Mouse (Mus musculus) right cerebral cortex, postnatal 36 days (tissue): ENCODE results near the gene Upp2.

Source experiments
- DNase-seq, 2 experiments: peaks; one replicate each; pipeline ENCODE4 v3.0.0; 2022; ENCODE audit warnings: low spot score in 2 of 2, mixed read lengths in 1 of 2

Gene Upp2

DNA sequence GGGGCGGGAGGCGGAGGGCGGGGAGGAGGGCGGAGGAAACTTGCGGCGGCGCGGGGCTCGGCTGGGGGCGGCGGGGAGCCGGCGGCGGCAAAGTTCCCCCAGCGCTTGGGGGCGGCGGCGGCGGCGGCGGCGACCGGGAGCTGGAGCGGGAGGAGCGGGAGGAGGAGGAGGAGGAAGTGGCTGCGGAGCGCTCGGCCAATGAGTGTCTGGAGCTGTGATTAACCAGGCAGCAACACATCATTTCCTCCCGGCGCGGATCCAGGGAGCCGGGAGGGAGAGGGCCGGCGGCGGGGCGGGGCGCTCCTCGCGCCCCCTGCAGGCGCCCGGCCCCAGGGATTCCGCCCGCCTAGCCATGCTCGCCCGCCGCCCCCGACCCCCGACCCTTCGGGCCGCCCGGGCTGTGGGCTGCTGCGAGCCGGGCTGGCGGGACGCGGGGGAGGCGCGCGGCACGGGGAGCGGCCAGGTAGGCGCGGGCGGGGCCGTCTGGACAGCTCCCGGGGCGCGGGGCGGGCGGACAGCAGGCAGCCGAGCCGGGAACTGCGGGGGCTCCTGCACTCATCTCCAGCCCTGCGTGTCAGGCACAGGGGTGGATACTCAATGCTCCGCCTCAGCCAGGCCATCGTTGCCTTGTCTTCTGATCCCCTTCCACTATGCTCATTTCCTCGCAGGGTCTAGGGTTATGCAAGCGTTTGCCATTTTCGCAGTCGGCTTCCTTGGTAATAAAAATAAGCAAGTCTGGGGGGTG, at the start of gene Upp2, which contains the start of gene Acvr1:
TSS of gene Upp2 (plus strand) at position 233 of the 745 bp plus-strand sequence.
TSS of gene Acvr1 (minus strand) at position 92 of the 745 bp plus-strand sequence.
- peak; percentile 86 to 89 for DNase-seq

DNA sequence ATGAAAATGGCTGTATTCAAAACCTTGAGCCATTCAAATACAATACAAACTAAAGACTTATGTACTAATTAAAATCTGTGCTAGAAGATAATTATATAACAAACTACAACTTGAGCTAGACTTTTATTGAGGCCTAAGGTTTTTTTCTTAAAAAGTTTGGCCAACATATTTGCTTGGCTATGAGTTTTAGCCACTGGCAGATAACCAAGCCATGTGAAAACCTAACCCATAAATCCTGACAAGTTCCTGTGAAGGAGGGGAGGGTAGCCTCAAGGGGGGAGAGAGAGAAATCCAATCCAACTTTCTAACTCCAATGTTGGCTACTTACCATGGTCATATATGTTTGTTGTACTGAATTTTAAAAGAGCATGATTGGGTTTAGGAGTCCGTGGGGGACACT, 48.6 kb upstream of the Upp2 start:
- no peak for DNase-seq

DNA sequence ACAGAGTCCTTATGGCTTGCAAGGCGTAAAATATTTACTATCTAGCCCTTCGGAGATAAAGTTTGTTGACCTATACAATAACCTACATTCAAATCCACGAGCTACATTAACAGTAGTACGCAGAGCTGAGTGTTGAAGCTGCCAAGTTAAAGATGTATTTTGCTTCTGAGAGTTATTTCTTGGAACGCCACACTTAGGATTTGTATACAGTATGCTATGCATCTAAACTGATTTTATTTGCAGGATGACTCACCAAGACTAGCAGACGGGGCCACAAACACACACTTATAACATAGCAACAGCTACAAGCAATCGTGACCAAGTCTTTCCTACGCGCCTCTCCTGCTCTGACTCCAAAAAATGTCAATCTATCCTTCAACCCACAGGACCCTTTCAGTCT, 46.4 kb upstream of the Upp2 start:
- DNase-seq: no peak

DNA sequence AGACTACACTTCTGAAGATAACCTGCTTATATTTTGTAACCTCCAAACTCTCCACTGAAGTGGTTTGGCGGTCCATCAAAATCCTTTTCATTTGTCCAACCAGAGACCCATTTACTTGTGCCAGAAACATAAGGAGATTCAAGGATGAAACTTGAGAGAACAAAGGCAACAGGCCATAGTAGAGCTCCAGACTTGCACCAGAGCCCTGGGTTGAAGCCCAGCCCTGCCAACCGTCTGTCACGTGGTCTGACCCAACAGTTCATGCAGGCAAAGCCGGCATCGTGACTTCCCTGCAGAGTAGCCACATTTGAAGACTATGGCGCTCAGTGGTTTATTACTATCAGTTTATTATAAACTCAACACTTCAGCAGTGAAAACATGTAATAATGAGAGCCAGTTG, 45.5 kb upstream of the Upp2 start:
- no peak for DNase-seq

DNA sequence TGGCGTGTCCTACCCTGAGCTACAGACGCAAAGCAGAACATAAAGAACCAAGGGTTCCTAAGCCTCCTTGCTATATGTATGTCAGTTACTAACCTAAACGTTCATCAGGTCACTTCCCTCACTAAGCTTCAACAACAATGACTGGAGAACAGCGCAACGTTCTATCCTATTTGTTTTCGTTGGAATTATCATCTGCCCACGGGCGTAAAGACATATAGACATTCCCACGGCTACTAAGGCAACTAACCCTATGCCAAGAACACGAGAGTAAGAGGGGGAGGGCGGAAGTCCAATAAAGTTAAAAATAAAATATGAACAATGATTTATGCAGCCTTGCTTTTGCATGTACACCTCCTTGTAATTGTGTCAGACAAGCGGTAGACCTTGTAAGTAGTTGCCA, 44.0 kb upstream of the Upp2 start:
- DNase-seq: no peak

DNA sequence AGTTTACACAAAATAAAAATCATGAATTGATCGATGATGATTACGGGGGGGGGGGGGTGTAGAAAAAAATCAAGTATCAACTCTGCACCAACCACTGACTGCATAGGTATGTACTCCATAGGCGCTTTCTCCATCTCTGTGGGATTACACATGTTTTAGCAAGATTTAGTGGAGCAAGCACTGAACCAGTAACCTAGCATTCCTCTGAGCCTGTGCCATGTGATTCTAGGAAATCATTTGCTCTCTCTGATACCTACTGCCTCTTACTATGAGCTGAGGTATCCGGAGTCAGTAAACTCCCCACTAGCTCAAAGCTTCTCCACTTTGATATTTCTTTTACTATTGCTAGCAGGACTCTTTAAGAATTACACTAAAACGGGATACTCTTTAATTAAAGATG, 43.2 kb upstream of the Upp2 start:
- DNase-seq: no peak

DNA sequence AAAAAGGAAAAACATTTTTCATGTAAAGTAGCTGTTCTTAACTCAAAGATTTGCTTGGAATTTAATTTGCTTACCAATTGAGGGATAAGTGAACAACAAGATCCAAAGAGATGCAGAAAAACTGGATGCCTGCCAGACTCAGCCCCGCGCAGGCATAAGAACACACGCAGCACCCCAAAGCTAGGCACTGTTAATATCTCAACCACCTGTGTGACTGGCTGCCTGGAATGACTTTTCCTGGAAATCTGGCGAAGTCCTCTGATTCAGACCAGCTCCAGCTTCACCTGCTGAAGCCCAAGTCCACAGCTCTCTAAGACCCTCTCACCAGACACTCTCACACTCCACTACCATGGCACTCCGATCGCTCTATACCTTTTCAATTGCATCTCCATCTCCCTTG, 42.7 kb upstream of the Upp2 start:
- peak in 1 of 2 experiments; percentile 18 for DNase-seq

DNA sequence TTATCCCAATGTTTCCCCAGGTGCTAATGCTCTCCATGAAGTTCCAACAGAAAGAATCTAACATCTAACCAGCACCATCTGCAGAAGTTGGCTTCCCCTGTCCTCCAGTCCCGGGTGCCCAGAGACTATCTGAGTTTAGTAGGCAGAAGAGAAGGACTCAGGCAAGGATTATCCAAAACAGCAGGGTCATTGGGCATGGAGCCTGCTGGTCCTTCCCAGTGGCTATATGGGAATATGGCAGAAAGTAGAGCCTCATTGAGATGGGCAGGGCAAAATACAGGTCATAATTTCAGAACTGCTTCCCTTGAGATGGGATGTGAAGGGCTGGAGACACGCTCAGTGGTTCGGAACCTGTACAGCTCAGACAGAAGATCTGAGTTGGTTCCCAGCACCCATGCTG, 39.3 kb upstream of the Upp2 start:
- no peak for DNase-seq

DNA sequence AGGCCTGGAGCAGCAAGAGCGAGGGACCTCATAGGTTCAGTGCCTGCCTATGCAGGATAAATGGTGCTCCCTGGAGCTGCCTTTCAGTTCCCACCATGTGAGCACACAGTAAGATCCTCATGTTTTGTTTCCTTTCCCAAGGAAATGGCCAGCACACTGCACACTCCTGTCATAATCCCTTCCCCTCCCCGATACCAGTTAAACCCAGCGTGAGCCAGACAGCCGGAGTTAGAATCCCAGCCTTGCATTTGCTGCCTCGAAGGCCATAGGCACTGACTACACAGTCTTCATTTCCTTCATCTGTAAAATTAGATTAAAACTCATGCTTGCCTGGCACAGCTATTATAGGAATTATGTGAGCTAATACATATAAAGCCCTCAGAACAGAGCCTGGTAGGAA, 37.7 kb upstream of the Upp2 start:
- DNase-seq: no peak

DNA sequence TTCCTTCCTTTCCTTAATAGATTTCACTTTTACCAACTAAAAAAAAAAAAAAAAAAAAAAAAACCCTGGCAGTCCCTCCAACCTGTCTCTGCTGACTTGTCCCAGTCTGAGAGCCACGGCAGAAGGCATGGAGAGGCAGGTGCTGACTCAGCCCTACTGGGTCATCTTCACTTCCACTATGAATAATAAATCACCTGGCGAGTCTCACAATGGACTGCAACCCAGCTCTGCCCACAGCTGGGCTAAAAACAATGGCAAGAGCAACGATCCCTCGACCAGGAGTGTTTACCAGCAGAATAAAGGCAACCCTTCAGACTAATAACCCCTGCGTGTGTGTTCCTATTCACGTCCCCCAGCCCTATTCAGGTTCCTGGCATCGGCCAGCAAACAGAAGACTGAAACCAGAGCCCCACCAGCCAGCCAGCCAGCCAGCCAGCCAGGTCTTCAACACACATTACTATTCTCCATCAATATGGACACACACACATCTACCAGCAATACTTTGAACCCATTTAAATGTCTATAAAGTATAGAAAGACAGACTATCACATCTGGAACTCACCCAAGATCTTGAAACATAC, 37.1 kb upstream of the Upp2 start:
- no peak for DNase-seq

DNA sequence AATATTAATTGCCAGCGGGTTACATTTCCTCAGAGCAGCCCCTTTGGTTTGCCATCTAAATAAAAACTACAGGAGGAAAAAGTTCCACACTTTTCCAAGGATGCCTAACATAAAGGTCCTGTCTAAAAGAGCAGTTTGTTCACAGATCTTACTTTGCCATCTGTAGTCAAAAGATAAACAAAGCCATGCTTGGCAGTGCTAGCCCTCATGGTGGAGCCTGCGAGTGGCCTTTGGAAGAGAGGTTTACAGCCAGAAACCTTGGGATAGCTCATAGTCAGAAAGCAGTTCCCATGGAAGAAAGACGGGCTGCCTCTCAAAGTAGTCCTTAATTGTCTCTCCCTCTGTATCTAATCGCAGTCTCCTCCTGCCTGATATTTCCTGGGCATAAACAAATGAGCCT, 36.6 kb upstream of the Upp2 start:
- no peak for DNase-seq

DNA sequence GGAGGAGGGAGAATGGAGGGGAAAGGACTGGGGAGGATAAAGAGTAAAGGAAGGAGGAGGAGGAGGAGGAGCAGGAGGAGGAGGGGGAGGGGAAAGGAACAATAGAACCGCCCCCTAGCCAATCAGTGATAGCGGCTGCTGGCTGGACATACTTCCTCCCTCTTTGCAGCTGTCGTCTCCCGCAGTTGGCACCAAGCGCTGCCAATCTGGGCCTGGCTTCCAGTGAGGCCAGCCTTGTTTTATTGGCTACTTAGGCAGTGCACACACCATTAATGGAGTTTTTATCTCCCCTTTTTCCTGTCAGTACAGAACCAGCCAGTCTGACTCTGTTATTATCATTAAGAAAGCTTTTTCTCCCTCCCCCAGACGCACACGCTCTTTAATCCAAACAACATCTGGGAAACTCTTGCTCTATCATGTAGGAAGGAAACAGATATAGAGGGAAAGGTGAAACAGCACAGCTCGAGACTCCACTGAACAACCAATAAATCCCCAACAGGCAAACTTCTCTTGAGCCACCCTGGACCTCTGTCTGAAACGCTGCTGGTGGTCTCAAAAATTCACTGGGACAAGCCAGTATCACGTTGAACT, 34.7 kb upstream of the Upp2 start:
- DNase-seq: peak; percentile 41 to 60

DNA sequence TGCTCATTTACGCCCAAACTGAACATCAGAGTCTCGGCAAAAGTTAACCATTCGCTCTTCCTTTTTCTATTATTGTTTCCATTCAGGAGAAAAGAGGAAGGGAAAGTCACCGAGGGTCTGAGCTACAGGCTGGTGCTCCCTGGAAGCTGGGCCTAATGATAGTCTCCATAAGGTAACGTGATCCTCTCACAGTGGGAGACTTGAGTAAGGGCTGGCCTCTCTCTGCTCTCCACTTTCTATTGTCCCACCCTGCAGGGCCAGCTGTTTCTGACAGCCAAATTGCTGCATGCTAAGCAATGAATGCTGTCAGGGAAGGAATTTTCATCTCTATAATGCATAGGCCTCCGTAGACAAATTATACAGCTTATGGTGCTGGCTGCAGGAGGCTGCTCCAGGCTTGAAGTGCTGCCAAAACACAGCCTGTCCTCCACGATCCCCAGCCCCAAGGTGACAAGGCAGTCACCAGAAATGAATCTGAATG, 33.5 kb upstream of the Upp2 start:
- DNase-seq: no peak

DNA sequence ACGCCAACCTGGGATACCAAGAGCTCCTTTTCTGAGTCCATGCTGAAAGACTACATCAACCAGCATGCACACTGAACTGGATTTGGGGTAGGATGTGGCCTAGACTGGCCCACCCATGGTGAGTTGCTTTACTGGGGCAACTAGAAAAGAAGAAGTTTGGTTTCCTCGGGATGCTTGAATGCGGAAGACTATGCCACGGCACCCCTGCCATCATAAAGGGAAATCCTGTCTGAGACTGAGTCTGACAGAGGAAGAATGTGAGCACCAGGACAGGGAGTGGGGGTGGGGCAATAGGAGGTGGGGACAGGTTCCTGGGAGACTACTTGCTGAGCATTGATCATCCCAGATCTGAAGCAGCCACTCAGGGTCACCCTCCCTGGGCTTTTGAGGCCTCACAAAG, 32.7 kb upstream of the Upp2 start:
- no peak for DNase-seq

DNA sequence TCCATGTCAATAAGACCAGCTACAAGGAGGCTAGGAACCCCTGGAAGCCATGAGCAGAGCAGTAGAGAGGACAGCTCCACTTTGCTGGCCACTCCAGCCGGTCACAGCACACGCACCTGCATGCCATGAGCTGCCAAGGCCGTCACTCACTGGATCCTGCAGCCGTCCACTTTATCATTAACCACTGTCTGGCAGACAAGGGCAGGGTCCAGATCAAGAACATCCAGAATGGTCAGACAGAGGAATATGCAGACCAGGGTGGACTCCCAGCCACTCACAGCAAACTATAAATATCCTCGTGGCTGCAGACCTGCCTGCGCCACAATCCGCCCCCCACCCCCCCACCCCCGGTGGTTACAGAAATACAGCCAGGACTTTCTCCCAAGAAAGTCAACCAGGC, 31.9 kb upstream of the Upp2 start:
- DNase-seq: no peak

DNA sequence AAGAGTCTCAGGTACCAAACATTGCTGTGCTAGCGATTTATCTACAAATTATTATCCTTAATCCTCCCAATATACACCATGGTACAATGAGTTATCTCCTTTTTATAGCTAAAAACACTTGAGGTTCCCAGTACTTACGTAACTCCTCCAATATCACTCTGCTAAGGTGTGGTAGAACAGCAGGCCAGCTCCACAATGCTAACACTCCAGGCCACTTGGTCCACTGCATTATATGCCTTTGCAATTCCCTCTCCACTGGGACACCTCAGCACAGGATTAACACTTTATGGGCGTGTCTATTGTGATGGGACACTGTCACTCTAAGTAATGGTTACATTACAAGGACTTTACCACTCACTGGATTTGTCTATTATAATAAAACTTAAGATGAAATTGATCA, 30.3 kb upstream of the Upp2 start:
- no peak for DNase-seq

DNA sequence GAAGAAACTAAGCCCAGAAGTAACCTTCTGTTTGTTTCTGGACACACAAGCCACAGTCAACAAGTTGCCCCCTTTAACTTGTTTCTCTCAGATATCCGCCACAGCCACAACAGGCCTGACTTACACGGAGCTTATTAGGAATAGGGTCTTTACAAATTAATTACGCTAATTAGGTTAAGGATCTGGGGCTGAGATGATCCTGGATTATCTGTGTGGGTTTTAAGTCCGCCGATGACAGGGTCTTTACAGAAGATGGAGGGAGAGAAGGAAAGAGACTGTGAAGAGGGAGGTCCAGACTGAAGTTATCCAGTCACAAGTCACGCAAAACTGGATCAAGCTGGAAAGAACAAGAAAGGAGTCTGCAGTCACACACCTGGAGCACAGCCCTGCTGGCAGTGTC, 28.9 kb upstream of the Upp2 start:
- no peak for DNase-seq

DNA sequence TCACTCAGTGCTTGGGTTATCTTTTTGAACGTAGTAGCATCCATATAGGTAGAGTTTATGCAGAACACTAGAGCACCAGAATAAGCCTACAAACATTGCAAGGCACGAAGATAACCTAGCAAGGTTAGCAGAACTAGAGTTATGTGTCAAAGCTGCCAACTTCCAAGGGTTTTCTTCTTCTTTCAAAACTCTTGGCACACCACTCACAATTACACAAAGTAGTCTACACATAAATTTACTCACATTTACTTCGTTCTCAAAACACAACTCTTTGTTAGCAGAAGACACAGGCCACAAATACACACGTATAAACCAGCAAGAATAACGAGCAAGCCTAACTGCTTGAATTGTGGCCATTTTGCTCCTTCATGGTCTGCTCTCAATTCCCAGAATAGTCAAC, 23.8 kb upstream of the Upp2 start:
- no peak for DNase-seq

DNA sequence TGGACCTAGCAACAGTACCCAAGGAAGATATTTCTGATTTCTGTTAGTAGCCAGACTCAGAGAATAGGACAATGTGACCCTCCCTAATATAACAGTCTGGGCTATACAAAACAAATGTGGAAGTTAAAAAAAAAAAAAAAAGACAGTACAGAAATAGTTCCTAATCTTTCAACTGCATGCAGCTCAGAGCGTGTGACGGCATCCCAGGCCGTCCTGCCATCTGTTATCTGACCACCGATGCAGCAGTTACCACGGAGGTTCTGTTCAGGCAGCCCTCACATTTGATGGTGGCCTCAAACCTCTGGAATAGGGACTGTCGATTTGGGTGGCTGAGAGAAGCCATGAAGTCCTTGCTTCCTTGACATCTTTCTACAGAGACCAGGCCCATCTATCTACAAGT, 22.7 kb upstream of the Upp2 start:
- no peak for DNase-seq

DNA sequence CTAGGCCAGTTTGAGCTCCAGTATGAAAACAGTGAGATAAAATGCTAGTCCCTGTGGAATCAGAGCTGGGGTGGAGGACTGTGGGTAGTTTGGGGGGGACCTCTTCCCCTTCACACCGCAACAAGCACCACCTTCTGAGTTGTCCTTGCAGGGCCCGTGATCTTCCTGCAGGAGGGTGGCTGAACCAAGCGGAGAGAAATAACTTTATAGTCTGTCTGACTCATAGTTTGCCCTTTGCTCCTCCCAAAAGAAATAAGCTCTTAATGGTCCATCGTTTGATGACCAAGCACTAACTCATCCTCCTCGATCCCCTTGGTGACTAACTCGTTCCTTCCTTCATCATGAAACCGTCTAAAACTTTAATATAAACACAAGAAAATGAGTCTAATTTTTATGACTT, 20.8 kb upstream of the Upp2 start:
- DNase-seq: no peak

DNA sequence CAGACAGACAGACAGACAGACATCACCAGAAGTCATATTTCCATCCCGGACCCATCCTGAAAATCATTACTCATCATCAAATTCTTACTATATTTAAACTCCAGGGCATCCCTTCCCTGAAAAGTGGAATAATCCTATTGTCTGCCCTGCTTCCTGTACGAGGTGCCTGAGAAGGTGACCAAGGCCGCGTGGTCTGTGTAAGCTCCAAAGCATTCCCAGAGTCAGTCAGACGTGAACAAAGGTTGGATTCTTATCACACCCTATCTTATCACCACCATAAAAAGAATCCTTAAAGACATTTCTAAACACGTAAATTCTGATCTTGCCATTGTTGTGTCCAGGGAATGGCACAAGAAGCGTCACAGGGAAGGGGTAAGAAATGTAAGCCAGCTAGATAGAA, 18.2 kb upstream of the Upp2 start:
- no peak for DNase-seq

DNA sequence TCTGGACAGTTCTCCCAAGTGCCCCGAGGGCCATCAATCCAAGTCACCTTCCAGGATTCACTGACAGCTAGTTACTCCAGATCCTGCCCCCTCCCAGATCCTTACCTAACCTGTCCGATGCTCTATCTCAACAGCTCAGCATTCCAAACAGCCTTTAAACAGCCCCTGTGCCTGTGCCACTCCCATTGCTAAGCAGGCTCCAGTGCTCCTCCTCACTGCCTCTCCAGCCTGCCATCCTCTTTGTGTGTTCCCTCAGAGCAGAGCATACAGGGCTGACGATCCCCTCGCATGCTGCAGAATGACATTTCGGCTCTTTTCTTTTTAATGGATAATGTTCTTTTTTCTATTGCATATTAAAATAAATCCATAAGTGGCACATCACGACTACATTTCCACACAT, 17.1 kb upstream of the Upp2 start:
- DNase-seq: no peak

DNA sequence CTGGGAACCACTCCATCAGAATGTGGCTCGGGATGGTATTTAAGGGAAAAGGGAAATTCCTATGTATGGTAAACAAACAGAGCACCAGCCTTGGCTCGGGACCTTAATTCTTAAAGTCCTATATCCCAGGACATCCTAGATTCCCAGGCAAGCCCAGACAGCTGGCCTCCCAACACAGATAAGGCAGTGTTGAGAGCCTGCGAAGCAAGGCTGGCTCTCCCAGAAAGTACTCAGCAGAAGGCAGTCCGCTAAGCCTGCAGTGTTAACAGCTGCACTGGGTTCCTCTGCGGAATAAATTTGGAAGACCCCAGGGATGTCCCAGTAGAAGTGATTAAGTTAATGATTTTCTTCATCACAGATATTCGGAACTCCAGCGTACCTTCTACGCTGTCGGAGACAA, 16.6 kb upstream of the Upp2 start:
- DNase-seq: no peak
